Mouse (Mus musculus): ENCODE data around the gene Cst10.

Gene Cst10

GRCm38 (mm10) chr2:149404757-149405156, at the start of gene Cst10:
TSS of gene Cst10 (plus strand) at chr2:149405057.
- DNase-seq (ENCODE audit: low read depth, low spot score), result no peak

- no peak for DNase-seq (ENCODE audit: low read depth, low spot score)
These were observed 11.9 kb upstream of the Cst10 start for GRCm38 (mm10) chr2:149392951-149393350.

- peak; percentile 34 for DNase-seq (ENCODE audit: low read depth, low spot score)
These were observed 17.7 kb downstream of the Cst10 start for GRCm38 (mm10) chr2:149422564-149422963.
